Mouse (Mus musculus) ES-E14 (cell line): ENCODE results near the gene Xpa. TPM values are rescaled to one million over a fixed set of nuclear protein-coding genes. Genes with fewer than 3 reads are reported as not detected.
A peak's percentile ranks its signal among the peaks of the same experiment; 100 is the strongest.

Experiments used
- DNase-seq: peaks from one replicate; pipeline ENCODE4 v3.0.0-alpha.2; 2013; ENCODE audit warnings: low read depth, low spot score
- H3K27ac ChIP-seq: 2 replicates; pipeline ENCODE4 v1.5.1; 2012; ENCODE audit warnings: low read depth, mild to moderate bottlenecking, low read length, moderate library complexity, mixed read lengths; ENCODE audit not compliant: poor library complexity, insufficient read depth, severe bottlenecking
- H3K36me3 ChIP-seq: 2 replicates; pipeline ENCODE4 v1.6.1; 2012; ENCODE audit warnings: mild to moderate bottlenecking, low read length, moderate library complexity, mixed read lengths; ENCODE audit not compliant: control insufficient read depth, poor library complexity, insufficient read depth, severe bottlenecking
- H3K4me1 ChIP-seq, 2 experiments: fragments of 150-350 bp in 1 of 2; sonication (generic) in 1 of 2; 2 replicates each; pipeline ENCODE4 v1.6.1; 2012; ENCODE audit warnings: low read length in 2 of 2, mild to moderate bottlenecking in 1 of 2, mixed read lengths in 1 of 2; ENCODE audit not compliant: control insufficient read depth in 2 of 2, insufficient read depth in 2 of 2, poor library complexity in 1 of 2
- H3K4me3 ChIP-seq, 2 experiments: fragments of 150-350 bp in 1 of 2; sonication (generic) in 1 of 2; 2 replicates each; pipeline ENCODE4 v1.5.1; 2012; ENCODE audit warnings: low read length in 2 of 2, low read depth in 1 of 2, mild to moderate bottlenecking in 1 of 2, mixed read lengths in 1 of 2; ENCODE audit not compliant: insufficient read depth in 1 of 2, poor library complexity in 1 of 2, severe bottlenecking in 1 of 2
- H3K9ac ChIP-seq: 2 replicates; pipeline ENCODE4 v1.6.1; 2012; ENCODE audit warnings: low read depth, mild to moderate bottlenecking, low read length, mixed read lengths; ENCODE audit not compliant: poor library complexity, insufficient read depth, severe bottlenecking
- H3K9me3 ChIP-seq: fragments of 150-350 bp; sonication (generic); 2 replicates; pipeline ENCODE4 v1.6.1; 2012; ENCODE audit warnings: low read depth, mild to moderate bottlenecking, low read length; ENCODE audit not compliant: control insufficient read depth, insufficient read depth
- CHD2 ChIP-seq: IDR thresholded peaks from 2 replicates; pipeline ENCODE4 v1.6.1; 2014; ENCODE audit warnings: mild to moderate bottlenecking, low read depth, low read length, inconsistent platforms
- HCFC1 ChIP-seq: IDR thresholded peaks from 2 replicates; pipeline ENCODE4 v1.6.1; 2012; ENCODE audit warnings: low read length, inconsistent platforms, borderline replicate concordance; ENCODE audit not compliant: insufficient read depth
- MAFK ChIP-seq: IDR thresholded peaks from 2 replicates; pipeline ENCODE4 v1.6.1; 2014; ENCODE audit warnings: mild to moderate bottlenecking, low read depth, low read length, inconsistent platforms; ENCODE audit not compliant: insufficient read depth
- ZC3H11A ChIP-seq: IDR thresholded peaks from 2 replicates; pipeline ENCODE4 v1.6.1; 2012; ENCODE audit warnings: low read depth, mild to moderate bottlenecking, inconsistent platforms, low read length, borderline replicate concordance
- ZNF384 ChIP-seq: IDR thresholded peaks from 2 replicates; pipeline ENCODE4 v1.6.1; 2012; ENCODE audit warnings: low read depth, low read length, inconsistent platforms
- in situ Hi-C, 2 experiments: fragments of 600-800 bp; cut with MboI; formaldehyde crosslinking; loops; one replicate each; pipeline ENCODE4 v1.15.1; 2025; ENCODE audit warnings: low sequenced_read_pairs in 2 of 2, inconsistent platforms in 1 of 2; ENCODE audit not compliant: unreplicated experiment in 2 of 2
- total RNA-seq: library from RNA; depleted of rRNA; stranded (reverse); fragments of 300-350 nt; gene quantifications from 2 replicates; pipeline ENCODE4 v1.2.3, GENCODE M21; 2012

Gene Xpa
- total RNA-seq, 1 experiment = 10.5 TPM

DNA sequence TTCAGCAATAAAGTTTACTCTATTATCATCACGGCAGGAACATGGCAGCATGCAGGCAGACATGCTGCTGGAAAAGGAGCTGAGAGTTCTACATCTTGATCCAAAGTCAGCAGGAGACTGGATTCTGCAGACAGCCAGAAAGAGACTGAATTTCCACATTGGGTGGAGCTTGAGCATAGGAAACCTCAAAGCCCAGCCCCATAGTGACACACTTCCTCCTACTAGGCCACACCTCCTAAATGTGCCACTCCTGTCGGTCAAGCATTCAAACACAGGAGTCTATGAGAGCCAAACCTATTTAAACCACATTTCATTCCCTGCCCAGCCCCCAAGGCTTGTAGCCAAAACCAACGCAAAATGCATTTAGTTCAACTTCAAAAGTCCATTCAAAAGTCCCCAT, 9.6 kb downstream of the Xpa start:
- no peak overlapping the region for H3K4me3 ChIP-seq
- peaks cover 25% of the 10 kb centered on the region; the same call in 1 of the 2 replicates for H3K36me3 ChIP-seq

DNA sequence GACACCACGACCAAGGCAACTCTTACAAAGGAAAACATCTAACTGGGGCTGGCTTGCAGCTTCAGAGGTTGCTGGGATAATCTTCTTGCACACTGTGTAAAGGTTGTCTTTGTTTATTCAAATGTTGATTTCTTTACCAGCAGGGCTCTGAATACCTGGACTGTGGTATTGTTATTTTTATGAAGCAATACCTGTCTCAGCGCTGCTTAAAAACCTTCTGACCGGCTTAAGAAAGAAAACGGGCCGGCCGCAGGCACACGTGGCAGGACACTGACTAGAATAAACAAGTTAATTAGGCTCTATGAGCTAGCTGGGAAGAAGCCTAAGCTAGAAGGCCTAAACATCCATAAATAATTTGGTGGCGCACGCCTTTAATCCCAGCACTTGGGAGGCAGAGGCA, 10.2 kb downstream of the Xpa start:
- TF ChIP-seq ZNF384 = no peak
- peak; percentile 47; the same call in 1 of the 2 replicates for TF ChIP-seq CHD2
- DNase-seq = peak; percentile 41
- peaks cover 2 to 23% of the 10 kb centered on the region in 2 experiments; a peak in 1 of 4 replicates for H3K4me1 ChIP-seq
- no peak overlapping the region; the same call in 1 of the 2 replicates for H3K27ac ChIP-seq
- H3K36me3 ChIP-seq = peaks cover 27% of the 10 kb centered on the region; the same call in 1 of the 2 replicates
- no peak overlapping the region for H3K9ac ChIP-seq
- H3K9me3 ChIP-seq = no peaks in the 10 kb centered on the region
- H3K4me3 ChIP-seq = no peak overlapping the region
- in situ Hi-C loops = no loop called here

More for the DNA sequence above, 9.6 kb downstream of the Xpa start:
- no peaks in the 10 kb centered on the region for H3K9me3 ChIP-seq
- H3K9ac ChIP-seq = no peak overlapping the region
- peaks cover 2 to 17% of the 10 kb centered on the region in 2 experiments; a peak in 1 of 4 replicates for H3K4me1 ChIP-seq
- peak; percentile 30 for DNase-seq
- no peak overlapping the region; the same call in 1 of the 2 replicates for H3K27ac ChIP-seq
- in situ Hi-C loops = no loop called here
- TF ChIP-seq CHD2 = no peak
- no peak for TF ChIP-seq ZC3H11A
- no peak for TF ChIP-seq HCFC1
- no peak for TF ChIP-seq ZNF384
- TF ChIP-seq MAFK = no peak

DNA sequence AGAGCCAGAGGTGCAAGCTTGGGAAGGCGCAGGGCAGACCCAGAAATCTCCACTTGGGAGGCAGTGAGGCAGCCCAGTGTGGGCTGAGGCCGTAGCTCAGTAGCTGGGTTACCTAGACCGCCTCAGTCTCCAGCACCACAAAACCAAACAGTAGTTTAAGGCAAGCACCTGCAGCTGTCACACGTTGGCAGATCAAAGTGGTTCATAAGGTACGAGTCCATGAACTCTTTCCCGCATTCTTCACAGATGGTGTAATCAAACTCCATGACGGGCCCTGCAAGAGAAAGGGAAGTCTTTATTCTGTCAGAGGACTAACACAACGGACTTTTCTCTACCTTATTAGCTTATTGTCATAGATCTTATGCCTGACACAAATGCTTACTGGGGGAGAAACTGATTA, 10.7 kb downstream of the Xpa start:
- peaks cover 24% of the 10 kb centered on the region; the same call in 1 of the 2 replicates for H3K36me3 ChIP-seq
- TF ChIP-seq ZC3H11A (no peak), HCFC1 (no peak), ZNF384 (no peak), MAFK (no peak), CHD2 (no peak)
- no peak overlapping the region for H3K4me3 ChIP-seq
- DNase-seq = peak; percentile 29
- peak overlapping the region; percentile 30 for H3K9ac ChIP-seq
- peaks cover 2 to 23% of the 10 kb centered on the region in 2 experiments; a peak in 1 of 4 replicates for H3K4me1 ChIP-seq
- in situ Hi-C loops = no loop called here
- H3K27ac ChIP-seq = peak overlapping the region; percentile 14
- no peaks in the 10 kb centered on the region for H3K9me3 ChIP-seq

DNA sequence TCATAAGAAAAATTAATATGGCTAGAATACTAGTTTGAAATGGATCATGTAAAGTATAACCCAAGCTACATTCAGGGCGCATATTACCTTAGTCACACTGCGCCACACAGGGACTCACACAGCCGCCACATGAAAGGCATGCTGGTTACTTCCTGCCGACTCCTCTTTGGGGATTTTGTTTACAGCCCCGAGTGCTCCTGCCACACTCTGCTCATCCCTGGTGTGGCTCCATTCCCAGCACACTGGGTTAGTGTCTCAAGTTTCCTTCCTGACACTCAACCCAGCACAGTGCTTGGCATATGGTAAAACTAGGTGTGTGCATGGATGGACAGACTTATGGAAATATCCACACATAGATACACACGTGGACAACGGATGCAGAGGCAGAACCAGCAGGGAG, 13.9 kb downstream of the Xpa start:
- in situ Hi-C loops = no loop called here
- no peaks in the 10 kb centered on the region for H3K9me3 ChIP-seq
- TF ChIP-seq ZC3H11A = no peak
- TF ChIP-seq MAFK = no peak
- no peak for TF ChIP-seq HCFC1
- no peak for TF ChIP-seq ZNF384
- no peak for TF ChIP-seq CHD2
- H3K4me3 ChIP-seq = no peak overlapping the region
- no peak for DNase-seq
- peaks cover 2 to 19% of the 10 kb centered on the region in 2 experiments; a peak in 1 of 4 replicates for H3K4me1 ChIP-seq
- H3K27ac ChIP-seq = no peak overlapping the region
- peaks cover 30% of the 10 kb centered on the region; the same call in 1 of the 2 replicates for H3K36me3 ChIP-seq
- H3K9ac ChIP-seq = no peak overlapping the region

DNA sequence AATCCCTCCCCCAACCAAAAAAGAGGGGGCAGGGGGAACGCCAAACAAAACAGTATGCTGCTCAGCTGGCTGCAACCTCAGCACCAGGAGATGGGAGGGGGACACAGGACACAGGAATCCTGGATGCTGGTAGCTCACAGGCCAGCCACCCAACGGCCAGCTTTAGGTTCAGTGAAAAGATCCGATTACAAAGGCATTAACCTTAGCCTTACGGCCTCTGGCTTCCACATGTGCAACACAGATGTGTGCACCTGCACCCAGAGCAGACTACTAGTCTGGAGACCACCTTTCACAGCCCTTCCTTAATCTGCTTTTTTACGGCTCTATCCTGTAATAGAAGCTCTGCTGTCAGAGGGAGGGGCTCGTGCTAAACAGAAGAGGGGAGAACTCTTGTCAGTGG, 14.9 kb downstream of the Xpa start:
- no peak overlapping the region for H3K4me3 ChIP-seq
- in situ Hi-C loops = no loop called here
- H3K36me3 ChIP-seq = peaks cover 32% of the 10 kb centered on the region; the same call in 1 of the 2 replicates
- no peaks in the 10 kb centered on the region for H3K9me3 ChIP-seq
- peaks cover 2 to 19% of the 10 kb centered on the region in 2 experiments; a peak in 1 of 4 replicates for H3K4me1 ChIP-seq
- no peak overlapping the region for H3K9ac ChIP-seq
- DNase-seq = no peak
- H3K27ac ChIP-seq = no peak overlapping the region
- TF ChIP-seq ZNF384 = no peak
- TF ChIP-seq HCFC1 = no peak
- TF ChIP-seq MAFK = no peak
- no peak for TF ChIP-seq ZC3H11A
- no peak for TF ChIP-seq CHD2
